9 mouse cellular contexts compared by ENCODE assay signal in genomic region chr1:139314297-139314874, GRCm38 (mm10).
A peak's percentile ranks its signal among the peaks of the same experiment; 100 is the strongest.
DNase-seq lines count a peak whose midpoint lies in the region; ATAC-seq and TF ChIP-seq lines count a peak whose summit lies in the region.
"Had no signal": no experiment of that assay in that cellular context is flagged by ENCODE, and none has a peak within 500 bp of the region (broad histone marks: within the 10 kb centered on the region; RNA-seq: fewer than 3 reads in every experiment).

No protein-coding gene starts in this region.

- H3K27ac ChIP-seq in heart, adult 2 months: no peak overlapping the region
- no peak overlapping the region for H3K27ac ChIP-seq in lung, postnatal 0 days (ENCODE audit: low read length)
- no peak overlapping the region for H3K27ac ChIP-seq in forebrain, postnatal 0 days (ENCODE audit: low read depth, low read length)

- ATAC-seq in lung, postnatal 0 days: no peak
- ATAC-seq in forebrain, postnatal 0 days: no peak; the same call in 1 of the 2 replicates

- TF ChIP-seq POLR2A in heart, adult 2 months (IDR thresholded peaks at IDR 0.05; ENCODE audit: insufficient read depth, low read depth, low read length): no peak

- H3K27me3 ChIP-seq in heart, adult 2 months (ENCODE audit: control insufficient read depth, insufficient read depth, low read length): 0 out of 2 replicates have a peak, but pooled peaks cover 2% of the 10 kb centered on the region
- H3K27me3 ChIP-seq in lung, postnatal 0 days (replicated peaks; ENCODE audit: insufficient read depth, low read length): no peaks in the 10 kb centered on the region
- H3K27me3 ChIP-seq in forebrain, postnatal 0 days (ENCODE audit: insufficient read depth, low read length): no peaks in the 10 kb centered on the region

- 76% methylated on average over 4 of the region's 4 CpGs for WGBS in heart, adult 2 months
- WGBS in lung, postnatal 0 days: 71% methylated on average over 4 of the region's 4 CpGs
- 72% methylated on average over 4 of the region's 4 CpGs for WGBS in forebrain, postnatal 0 days

- no peaks in the 10 kb centered on the region for H3K9me3 ChIP-seq in lung, postnatal 0 days (ENCODE audit: low read length)
- H3K9me3 ChIP-seq in forebrain, postnatal 0 days (ENCODE audit: low read length): no peaks in the 10 kb centered on the region

- no peak overlapping the region for H3K4me3 ChIP-seq in heart, adult 2 months
- no peak overlapping the region for H3K4me3 ChIP-seq in lung, postnatal 0 days (ENCODE audit: low read depth, low read length)
- H3K4me3 ChIP-seq in forebrain, postnatal 0 days (ENCODE audit: low read depth, low read length): no peak overlapping the region

- DNase-seq in heart, adult 2 months: no peak
- DNase-seq in heart, postnatal 4 days: no peak
- no peak for DNase-seq in lung, postnatal 0 days (ENCODE audit: low spot score)
- DNase-seq in lung, postnatal 14 days: no peak
- peak; percentile 22 for DNase-seq in forebrain, postnatal 0 days
- DNase-seq in retina, postnatal 1 day: peak; percentile 47
- DNase-seq in thymus, adult 18-20 months: no peak
- no peak for DNase-seq in ovary, postnatal 36 days (ENCODE audit: low spot score)
- DNase-seq: right cerebral cortex, postnatal 25 days had no signal

- H3K4me1 ChIP-seq in heart, adult 2 months (ENCODE audit: control insufficient read depth, insufficient read depth, low read length): no peaks in the 10 kb centered on the region
- H3K4me1 ChIP-seq in lung, postnatal 0 days (ENCODE audit: insufficient read depth, low read depth, low read length): no peaks in the 10 kb centered on the region
- H3K4me1 ChIP-seq in forebrain, postnatal 0 days (ENCODE audit: insufficient read depth): no peaks in the 10 kb centered on the region

- intact Hi-C loops in heart, adult 2 months (cut with DNase I): no loop called here

- no peaks in the 10 kb centered on the region for H3K36me3 ChIP-seq in heart, adult 2 months (ENCODE audit: control insufficient read depth, insufficient read depth, low read length)
- H3K36me3 ChIP-seq in lung, postnatal 0 days (ENCODE audit: insufficient read depth, low read length): no peaks in the 10 kb centered on the region
- no peaks in the 10 kb centered on the region for H3K36me3 ChIP-seq in forebrain, postnatal 0 days (ENCODE audit: insufficient read depth)

- no peak overlapping the region for H3K4me2 ChIP-seq in lung, postnatal 0 days (replicated peaks; ENCODE audit: low read depth, low read length)
- H3K4me2 ChIP-seq in forebrain, postnatal 0 days (ENCODE audit: low read depth): no peak overlapping the region

- TF ChIP-seq EP300 in heart, adult 2 months (IDR thresholded peaks at IDR 0.05; ENCODE audit: insufficient read depth, low read depth, low read length): no peak
- TF ChIP-seq EP300 in lung, postnatal 0 days (IDR thresholded peaks at IDR 0.05): no peak

- no peaks in the 10 kb centered on the region for H3K79me2 ChIP-seq in heart, adult 2 months (replicated peaks; ENCODE audit: control insufficient read depth, insufficient read depth, low read length)

- peak; percentile 71 for TF ChIP-seq CTCF in heart, adult 2 months (IDR thresholded peaks at IDR 0.05)
- peak; percentile 44 for TF ChIP-seq CTCF in lung, postnatal 0 days (IDR thresholded peaks at IDR 0.05)
- TF ChIP-seq CTCF in forebrain, postnatal 0 days (IDR thresholded peaks at IDR 0.05; ENCODE audit: low read depth): peak; percentile 52

- no peak overlapping the region for H3K9ac ChIP-seq in heart, adult 2 months (ENCODE audit: low read depth, low read length)
- no peak overlapping the region for H3K9ac ChIP-seq in lung, postnatal 0 days (replicated peaks; ENCODE audit: low read depth)
- H3K9ac ChIP-seq in forebrain, postnatal 0 days: no peak overlapping the region

Comparison
In these comparisons a context has a peak if more than half of its experiments do, and no peak if none do; other contexts are left out.
1. DNase-seq: peak in forebrain, postnatal 0 days (single experiment) and retina, postnatal 1 day (single experiment); none in heart, adult 2 months (0 of 2), heart, postnatal 4 days (single experiment), lung, postnatal 0 days (single experiment), lung, postnatal 14 days (single experiment), thymus, adult 18-20 months (0 of 2) and ovary, postnatal 36 days (single experiment).
2. Peak in every context shown above with its lines, with median percentiles within 50 percentile points of each other: CTCF ChIP-seq.